Mouse (Mus musculus) C2C12 (cell line): ENCODE results near the gene Skiv2l.

ENCODE experiments used
- CTCF ChIP-seq: IDR thresholded peaks from one replicate; pipeline ENCODE4 v1.5.1; 2011; ENCODE audit not compliant: control insufficient read depth, insufficient read depth, insufficient read length
- MYOD1 ChIP-seq: IDR thresholded peaks from one replicate; pipeline ENCODE4 v1.6.1; 2011; ENCODE audit warnings: low read depth; ENCODE audit not compliant: control insufficient read depth, insufficient read length

DNA sequence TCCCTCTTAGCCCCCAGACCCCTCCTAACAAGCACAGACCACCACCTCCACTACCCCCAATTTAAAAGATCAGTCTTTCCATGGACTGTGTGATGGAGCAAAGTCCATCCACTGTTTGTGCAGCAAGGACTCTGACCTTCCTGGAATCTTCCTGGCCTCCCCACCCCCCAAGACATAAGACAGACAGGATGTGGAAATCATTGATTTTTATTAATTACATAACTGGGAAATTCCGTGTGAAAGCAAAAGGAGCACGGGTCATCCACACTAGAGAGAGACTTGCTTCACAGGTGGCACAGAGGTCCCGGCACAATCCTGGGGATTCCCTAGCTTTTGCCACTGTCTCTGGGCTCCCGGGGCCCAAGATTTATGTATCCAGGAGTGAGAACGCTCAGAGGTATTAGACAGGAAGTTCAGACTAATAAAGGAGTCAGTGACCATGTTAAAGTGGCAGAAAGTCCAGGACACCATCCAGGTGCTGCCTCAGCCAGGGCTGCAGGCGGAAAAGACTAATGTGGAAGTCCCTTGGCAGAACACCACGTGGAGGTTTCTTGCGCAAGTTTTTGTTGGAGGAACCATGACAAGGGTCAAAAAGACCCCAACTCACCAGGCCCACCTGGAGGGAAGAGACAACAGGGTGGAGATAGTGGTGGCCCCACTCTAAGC lies 12.5 kb upstream of the Skiv2l start, which contains the start of gene Cfb:
- TF ChIP-seq CTCF (no peak), MYOD1 (no peak)
